Mouse (Mus musculus) testis, adult 2 months (tissue): ENCODE measurements around the gene Tmem108.

Experiments used
- CTCF ChIP-seq: fragments of 200-500 bp; IDR thresholded peaks from 2 replicates; pipeline ENCODE4 v1.5.1; 2012; ENCODE audit warnings: low read depth, mild to moderate bottlenecking, inconsistent platforms, low read length, moderate library complexity; ENCODE audit not compliant: control insufficient read depth, insufficient read depth, insufficient replicate concordance
- POLR2A ChIP-seq: fragments of 200-500 bp; IDR thresholded peaks from 2 replicates; pipeline ENCODE4 v1.6.1; 2012; ENCODE audit warnings: low read depth, mild to moderate bottlenecking, inconsistent platforms, low read length, moderate library complexity; ENCODE audit not compliant: control insufficient read depth

DNA sequence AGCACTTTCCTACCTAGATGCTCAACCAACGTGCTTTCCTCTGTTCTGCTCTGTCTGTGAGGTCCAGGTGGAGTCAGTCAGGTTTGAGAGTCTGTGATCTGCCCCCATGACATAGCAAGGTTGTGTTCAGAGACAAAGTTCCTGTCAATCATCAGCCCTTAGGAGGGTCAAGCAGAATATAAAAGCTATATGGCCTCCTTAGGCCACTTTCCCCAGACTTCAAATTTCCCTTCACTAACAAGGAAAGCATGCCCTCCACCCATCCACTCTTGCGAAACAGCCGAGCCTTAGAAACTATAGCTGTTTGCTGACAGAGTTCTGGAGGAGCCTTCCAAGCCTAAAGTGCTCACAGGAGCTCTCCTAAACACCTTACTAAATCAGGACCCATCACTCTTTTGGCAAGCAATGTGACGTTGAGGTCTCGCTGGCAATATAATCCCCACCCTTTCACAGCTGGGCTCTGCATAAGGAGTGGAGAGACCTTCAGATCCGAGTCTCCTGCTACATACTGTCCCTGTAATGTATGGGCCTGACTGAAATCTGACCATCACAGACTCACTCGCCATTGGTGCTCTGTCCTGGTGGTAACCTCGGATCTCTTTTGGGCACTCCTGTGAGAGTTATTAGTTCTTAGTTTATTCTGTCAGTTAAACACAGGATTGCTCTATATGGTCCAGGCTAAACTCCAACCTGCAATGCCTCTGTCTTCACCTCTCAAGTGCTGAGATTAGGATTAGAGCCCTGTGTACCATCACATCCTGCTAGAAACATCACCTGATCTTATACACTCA is 54.4 kb downstream of the Tmem108 start:
- no peak for TF ChIP-seq CTCF
- no peak for TF ChIP-seq POLR2A
